Mouse (Mus musculus) heart, postnatal 0 days (tissue): ENCODE results near the gene Pip5kl1.

Experiments
- CTCF ChIP-seq: IDR thresholded peaks from 2 replicates; pipeline ENCODE4 v1.5.1; 2016; ENCODE audit warnings: antibody characterized with exemption, control low read depth, low read depth
- EP300 ChIP-seq: IDR thresholded peaks from 2 replicates; pipeline ENCODE4 v1.6.1; 2016; ENCODE audit warnings: antibody characterized with exemption, low read depth

- TF ChIP-seq EP300 (no peak), CTCF (no peak)
Observed at GRCm38 (mm10) chr2:32547964-32548739, 26.4 kb upstream of the Pip5kl1 start.
